In the genomic region with DNA sequence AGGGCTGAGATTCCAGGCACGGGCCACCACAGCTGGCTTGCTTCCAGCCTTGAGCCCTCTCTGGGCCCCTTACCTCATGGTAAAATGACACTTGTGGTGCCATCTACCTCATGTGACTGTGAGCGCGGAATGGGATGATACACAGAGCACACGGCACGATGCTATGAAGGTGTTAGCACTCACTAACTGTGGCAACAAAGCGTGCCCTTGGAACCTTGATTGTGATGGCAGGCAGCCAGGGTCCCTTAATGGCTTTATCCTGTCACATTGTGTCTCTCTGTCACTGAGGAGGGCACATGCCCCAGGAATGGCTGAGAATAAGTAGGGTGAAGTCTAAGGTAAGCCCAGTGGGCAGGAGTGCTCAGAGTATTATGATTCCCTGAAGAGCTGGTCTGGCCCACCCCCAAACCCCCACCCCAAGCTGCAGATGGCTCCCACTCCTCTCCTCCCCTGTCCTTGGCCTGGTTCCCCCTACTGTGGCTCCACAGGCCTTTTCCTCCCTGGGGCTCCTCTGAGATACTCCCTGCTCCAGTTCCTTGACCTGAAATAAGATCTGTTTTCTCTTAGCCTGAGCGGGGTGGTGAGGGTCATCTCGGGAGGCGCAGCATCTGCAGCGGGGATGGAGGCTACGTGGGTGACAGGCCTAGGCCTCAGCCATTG, we compare ENCODE assay signal across 12 mouse cellular contexts. TPM values are rescaled to one million over a fixed set of nuclear protein-coding genes. Genes with fewer than 3 reads are reported as not detected.
DNase-seq lines count a peak whose midpoint lies in the region; ATAC-seq and TF ChIP-seq lines count a peak whose summit lies in the region.
"Had no signal": no experiment of that assay in that cellular context is flagged by ENCODE, and none has a peak within 500 bp of the region (broad histone marks: within the 10 kb centered on the region; RNA-seq: fewer than 3 reads in every experiment).

No protein-coding gene starts in this region.

- DNase-seq in heart, adult 18-20 months, result peak; percentile 62 to 74
- no peak for DNase-seq in heart, adult 8-10 months (ENCODE audit: low spot score)
- DNase-seq in CH12.LX (ENCODE audit: extremely low read depth), result no peak
- DNase-seq in cerebellum, postnatal 10 days, result peak; percentile 48 to 54
- peak; percentile 79 for DNase-seq in heart, postnatal 4 days
- DNase-seq in hindbrain, embryonic 14.5 days (ENCODE audit: low spot score), result no peak
- DNase-seq in urinary bladder, adult 2 months (ENCODE audit: low spot score), result no peak
- DNase-seq: lung, postnatal 10 days had no signal

- no peak for ATAC-seq in hindbrain, embryonic 14.5 days (ENCODE audit: low FRiP score)
- ATAC-seq: hindbrain, embryonic 16.5 days; liver, embryonic 12.5 days; midbrain, embryonic 15.5 days had no signal

- no peak for TF ChIP-seq RAD21 in CH12.LX (IDR thresholded peaks at IDR 0.05; ENCODE audit: low read depth, low read length)

- TF ChIP-seq POLR2A in CH12.LX (IDR thresholded peaks at IDR 0.05; ENCODE audit: low read depth, low read length), result no peak

- TF ChIP-seq EP300 in CH12.LX (IDR thresholded peaks at IDR 0.05; ENCODE audit: low read length), result no peak

- in situ Hi-C loops in CH12.LX (cut with MboI; ENCODE audit: low pct_ligation_motif_present, low pct_unique_long_range_greater_than_20kb, low sequenced_read_pairs), result no loop called here

- H3K4me1 ChIP-seq in CH12.LX (ENCODE audit: control insufficient read depth in 1 of 2, insufficient read depth in 2 of 2), result peaks cover 43 to 77% of the 10 kb centered on the region in 2 experiments
- H3K4me1 ChIP-seq in hindbrain, embryonic 14.5 days (replicated peaks; ENCODE audit: control insufficient read depth, insufficient read depth, low read length), result peaks cover 10% of the 10 kb centered on the region; the same call in 1 of the 2 replicates

- 59% methylated on average over 11 of the region's 11 CpGs for WGBS in hindbrain, embryonic 14.5 days

- TF ChIP-seq CTCF in CH12.LX (conservative IDR thresholded peaks at IDR 0.05 in 1 of 2, IDR thresholded peaks at IDR 0.05 in 1 of 2; ENCODE audit: low read depth in 2 of 2, low read length in 2 of 2), result no peak

- H3K9me3 ChIP-seq in CH12.LX (replicated peaks; ENCODE audit: low read length), result no peaks in the 10 kb centered on the region
- no peaks in the 10 kb centered on the region for H3K9me3 ChIP-seq in hindbrain, embryonic 14.5 days (ENCODE audit: control insufficient read depth, low read length)
- H3K9me3 ChIP-seq: liver, embryonic 12.5 days; midbrain, embryonic 15.5 days had no signal

- dilution Hi-C loops in CH12.LX (cut with MboI; ENCODE audit: extremely low pct_ligation_motif_present, extremely low pct_unique_long_range_greater_than_20kb, low sequenced_read_pairs), result no loop called here

- peaks cover 33% of the 10 kb centered on the region for H3K79me2 ChIP-seq in CH12.LX (replicated peaks; ENCODE audit: control insufficient read depth, extremely low read depth, insufficient read depth, poor library complexity, severe bottlenecking)

- H3K27ac ChIP-seq in CH12.LX (ENCODE audit: insufficient read depth, low read depth), result 0 out of 2 replicates have a peak overlapping the region, but pooled peaks have one; percentile 3
- no peak overlapping the region for H3K27ac ChIP-seq in hindbrain, embryonic 14.5 days
- H3K27ac ChIP-seq: layer of hippocampus, adult 2 months; liver, embryonic 12.5 days; midbrain, embryonic 15.5 days had no signal

- no peak overlapping the region for H3K4me2 ChIP-seq in CH12.LX (ENCODE audit: insufficient read depth, low read depth, poor library complexity, severe bottlenecking)
- H3K4me2 ChIP-seq in hindbrain, embryonic 14.5 days (replicated peaks), result no peak overlapping the region
- H3K4me2 ChIP-seq: liver, embryonic 12.5 days; midbrain, embryonic 15.5 days had no signal

- no peak overlapping the region for H3K4me3 ChIP-seq in CH12.LX (replicated peaks in 1 of 3; ENCODE audit: low read depth in 2 of 3, low read length in 2 of 3, poor library complexity in 1 of 3)
- H3K4me3 ChIP-seq in hindbrain, embryonic 14.5 days (replicated peaks; ENCODE audit: low read length), result no peak overlapping the region
- H3K4me3 ChIP-seq: layer of hippocampus, adult 2 months; liver, embryonic 12.5 days; midbrain, embryonic 15.5 days had no signal

- H3K9ac ChIP-seq in CH12.LX (ENCODE audit: insufficient read depth, low read depth), result no peak overlapping the region
- no peak overlapping the region for H3K9ac ChIP-seq in hindbrain, embryonic 14.5 days
- H3K9ac ChIP-seq: liver, embryonic 12.5 days; midbrain, embryonic 15.5 days had no signal

- H3K36me3 ChIP-seq in CH12.LX (replicated peaks in 1 of 2; ENCODE audit: control insufficient read depth in 1 of 2, insufficient read depth in 1 of 2, low read length in 1 of 2), result peaks cover 3 to 30% of the 10 kb centered on the region in 2 experiments
- no peaks in the 10 kb centered on the region for H3K36me3 ChIP-seq in hindbrain, embryonic 14.5 days (replicated peaks; ENCODE audit: control insufficient read depth, insufficient read depth)
- H3K36me3 ChIP-seq: liver, embryonic 12.5 days; midbrain, embryonic 15.5 days had no signal

- H3K27me3 ChIP-seq in CH12.LX (replicated peaks), result peaks cover 6% of the 10 kb centered on the region
- peaks cover 45% of the 10 kb centered on the region for H3K27me3 ChIP-seq in hindbrain, embryonic 14.5 days (ENCODE audit: control insufficient read depth, insufficient read depth, low read length)

TF ChIP-seq in CH12.LX, 34 proteins besides CTCF, POLR2A, EP300 and RAD21:
- TF ChIP-seq ZC3H11A (IDR thresholded peaks at IDR 0.05; ENCODE audit: low read depth, low read length) (no peak), KAT2A (IDR thresholded peaks at IDR 0.05; ENCODE audit: insufficient replicate concordance, low read length) (no peak), CHD2 (IDR thresholded peaks at IDR 0.05; ENCODE audit: low read length) (no peak), MYC (IDR thresholded peaks at IDR 0.05; ENCODE audit: low read depth, low read length) (no peak), ELF1 (IDR thresholded peaks at IDR 0.05; ENCODE audit: low read depth, low read length) (no peak), JUND (conservative IDR thresholded peaks at IDR 0.05; ENCODE audit: low read depth, low read length) (no peak), HCFC1 (IDR thresholded peaks at IDR 0.05; ENCODE audit: low read depth, low read length) (no peak), MAZ (IDR thresholded peaks at IDR 0.05; ENCODE audit: low read depth, low read length) (no peak), ZMIZ1 (IDR thresholded peaks at IDR 0.05; ENCODE audit: low read depth, low read length) (no peak), SMC3 (IDR thresholded peaks at IDR 0.05; ENCODE audit: low read depth, low read length) (no peak), CHD1 (IDR thresholded peaks at IDR 0.05; ENCODE audit: low read depth, low read length) (no peak), TBP (conservative IDR thresholded peaks at IDR 0.05; ENCODE audit: low read depth, low read length) (no peak)

RNA-seq across cellular contexts. Expression of a gene that starts 2.8 kb away (rescaled TPM):
- total RNA-seq in heart, adult 18-20 months (2021), result 10 to 100 TPM; 11.0 to 14.5 TPM
- total RNA-seq in heart, adult 8-10 months (2022), result 10 to 100 TPM; 10.7 to 19.1 (median 12.1) TPM
- total RNA-seq in CH12.LX (2012; rRNA removed), result 24.3 and 27.4 TPM in 2 replicates
- 6.3 and 7.1 TPM in 2 replicates for total RNA-seq in CH12.LX (2014; rRNA removed)
- 9.7 and 11.3 TPM in 2 replicates for polyA plus RNA-seq in CH12.LX (2012; ENCODE audit: insufficient read length, low read depth)
- 10 to 100 TPM; 28.0 to 34.8 TPM for total RNA-seq in heart, postnatal 4 days (2021)
- polyA plus RNA-seq in hindbrain, embryonic 14.5 days (2014; fragmentation: Nextera tagmentation; extraction: Ambion mirVana), result 1.7 and 1.9 TPM in 2 replicates
- polyA plus RNA-seq in urinary bladder, adult 2 months (2012; rRNA removed), result 30.9 and 36.8 TPM in 2 replicates

RNA-seq across cellular contexts. Expression of a gene that starts 2.8 kb away (rescaled TPM):
- total RNA-seq in heart, adult 18-20 months (2021), result 10 to 100 TPM; 28.6 to 41.4 TPM
- total RNA-seq in heart, adult 8-10 months (2022), result 10 to 100 TPM; 24.1 to 39.8 (median 32.0) TPM
- 60.9 and 62.6 TPM in 2 replicates for total RNA-seq in CH12.LX (2012; rRNA removed)
- total RNA-seq in CH12.LX (2014; rRNA removed), result 50.2 and 51.4 TPM in 2 replicates
- 68.4 and 75.1 TPM in 2 replicates for polyA plus RNA-seq in CH12.LX (2012; ENCODE audit: insufficient read length, low read depth)
- total RNA-seq in heart, postnatal 4 days (2021), result 10 to 100 TPM; 25.9 to 29.2 TPM
- polyA plus RNA-seq in hindbrain, embryonic 14.5 days (2014; fragmentation: Nextera tagmentation; extraction: Ambion mirVana), result 8.3 and 10.6 TPM in 2 replicates
- 59.4 and 76.0 TPM in 2 replicates for polyA plus RNA-seq in urinary bladder, adult 2 months (2012; rRNA removed)

RNA-seq across cellular contexts. Expression of a gene that starts 17.4 kb away (rescaled TPM):
- total RNA-seq in heart, adult 18-20 months (2021), result 10 to 100 TPM; 20.0 to 21.5 TPM
- 10 to 100 TPM; 15.9 to 18.6 (median 17.0) TPM for total RNA-seq in heart, adult 8-10 months (2022)
- total RNA-seq in CH12.LX (2012; rRNA removed), result 25.9 and 38.9 TPM in 2 replicates
- 16.4 and 20.2 TPM in 2 replicates for total RNA-seq in CH12.LX (2014; rRNA removed)
- polyA plus RNA-seq in CH12.LX (2012; ENCODE audit: insufficient read length, low read depth), result 50.4 and 51.8 TPM in 2 replicates
- total RNA-seq in heart, postnatal 4 days (2021), result 10 to 100 TPM; 14.8 to 15.7 TPM
- 5.3 and 5.6 TPM in 2 replicates for polyA plus RNA-seq in hindbrain, embryonic 14.5 days (2014; fragmentation: Nextera tagmentation; extraction: Ambion mirVana)
- 28.4 and 29.3 TPM in 2 replicates for polyA plus RNA-seq in urinary bladder, adult 2 months (2012; rRNA removed)

RNA-seq across cellular contexts. Expression of a gene that starts 33.6 kb away (rescaled TPM):
- total RNA-seq in heart, adult 18-20 months (2021), result 1 to 10 TPM; 1.6 to 1.7 TPM
- 1 to 10 TPM; 1.2 to 2.0 (median 1.9) TPM for total RNA-seq in heart, adult 8-10 months (2022)
- total RNA-seq in CH12.LX (2012; rRNA removed) (31.4 and 33.3 TPM in 2 replicates), CH12.LX (2014; rRNA removed) (28.8 and 33.0 TPM in 2 replicates)
- polyA plus RNA-seq in CH12.LX (2012; ENCODE audit: insufficient read length, low read depth), result 27.0 and 31.6 TPM in 2 replicates
- total RNA-seq in heart, postnatal 4 days (2021), result 1 to 10 TPM; 4.2 to 4.8 TPM
- polyA plus RNA-seq in hindbrain, embryonic 14.5 days (2014; fragmentation: Nextera tagmentation; extraction: Ambion mirVana), result 20.9 and 24.2 TPM in 2 replicates
- polyA plus RNA-seq in urinary bladder, adult 2 months (2012; rRNA removed), result 4.1 and 4.5 TPM in 2 replicates

Comparison
In these comparisons a context has a peak if more than half of its experiments do, and no peak if none do; other contexts are left out.
1. DNase-seq: peak in heart, adult 18-20 months (2 of 2), cerebellum, postnatal 10 days (2 of 2) and heart, postnatal 4 days (single experiment); none in heart, adult 8-10 months (single experiment), CH12.LX (single experiment), hindbrain, embryonic 14.5 days (single experiment) and urinary bladder, adult 2 months (single experiment).